7 mouse cellular contexts compared by ENCODE assay signal in the genomic region with DNA sequence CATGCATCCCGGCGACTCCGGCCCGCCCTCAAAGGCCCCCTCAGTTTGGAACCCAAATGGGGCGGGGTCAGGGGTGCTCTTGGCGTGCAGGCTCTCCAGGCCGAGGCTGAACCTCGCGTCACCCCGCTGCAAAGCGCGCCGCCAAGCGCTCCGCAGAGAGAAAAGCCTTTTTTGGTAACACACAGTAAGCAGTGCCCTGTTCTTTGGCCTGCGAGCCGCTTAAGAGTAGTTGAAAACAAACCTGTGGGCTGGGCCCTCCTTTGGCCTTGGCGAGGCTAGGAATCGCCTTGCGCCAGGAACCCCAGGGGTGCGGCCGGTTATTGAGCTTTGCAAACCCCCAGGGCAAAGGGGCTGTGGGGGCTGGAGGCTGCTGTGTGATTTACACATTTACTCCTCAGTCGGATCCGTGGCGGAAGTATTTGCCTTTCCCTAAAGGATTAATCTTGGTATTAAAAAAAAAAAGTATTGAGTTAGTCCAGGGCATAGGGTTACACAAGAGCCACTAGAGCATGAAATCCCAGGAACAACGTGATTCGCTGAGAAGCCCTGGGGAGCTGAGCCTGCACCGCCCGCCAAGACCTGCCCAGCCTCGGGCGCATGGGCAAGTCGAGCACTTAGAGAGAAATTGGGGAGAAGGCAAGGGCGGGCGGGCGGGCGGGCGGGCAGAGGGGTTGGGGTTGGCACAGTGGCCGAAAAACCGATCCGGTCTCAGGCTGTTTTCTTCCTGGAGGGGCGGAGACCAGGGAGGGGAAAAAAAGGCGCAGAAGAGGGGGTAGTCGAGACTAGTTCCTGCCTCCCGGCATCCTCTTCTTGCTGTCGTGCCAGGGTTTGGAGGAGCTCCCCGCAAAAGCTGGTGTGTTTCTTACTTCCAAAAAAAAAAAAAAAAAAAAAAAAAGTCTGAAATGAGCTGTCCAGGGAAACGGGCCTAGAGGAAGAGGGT. TPM values are rescaled to one million over a fixed set of nuclear protein-coding genes. Genes with fewer than 3 reads are reported as not detected.
DNase-seq lines count a peak whose midpoint lies in the region; ATAC-seq lines count a peak whose summit lies in the region.

No protein-coding gene starts in this region.

- H3K9ac ChIP-seq in limb, embryonic 12.5 days (replicated peaks) = peak overlapping the region; percentile 51
- H3K9ac ChIP-seq in midbrain, embryonic 13.5 days (replicated peaks) = peak overlapping the region; percentile 57

- intact Hi-C loops in gastrocnemius, postnatal 14 days (cut with DNase I; ENCODE audit: low total_unique reads) = no loop called here

- DNase-seq in WW6 (ENCODE audit: low read depth, low spot score) = peak; percentile 76
- DNase-seq in cerebellum, postnatal 25 days = peak; percentile 80 to 85
- peak; percentile 90 for DNase-seq in gastrocnemius, postnatal 14 days
- DNase-seq in spleen, adult 18-20 months = peak; percentile 74 to 81

- H3K36me3 ChIP-seq in limb, embryonic 12.5 days = no peaks in the 10 kb centered on the region
- H3K36me3 ChIP-seq in midbrain, embryonic 13.5 days = no peaks in the 10 kb centered on the region

- H3K27ac ChIP-seq in limb, embryonic 12.5 days = peak overlapping the region; percentile 92
- peak overlapping the region; percentile 85 for H3K27ac ChIP-seq in midbrain, embryonic 13.5 days

- H3K4me1 ChIP-seq in limb, embryonic 12.5 days (replicated peaks) = peaks cover 82% of the 10 kb centered on the region
- H3K4me1 ChIP-seq in midbrain, embryonic 13.5 days (replicated peaks) = peaks cover 85% of the 10 kb centered on the region

- peak overlapping the region; percentile 61 for H3K4me2 ChIP-seq in limb, embryonic 12.5 days
- peak overlapping the region; percentile 52 for H3K4me2 ChIP-seq in midbrain, embryonic 13.5 days (replicated peaks)

- under 1% methylated on average over 41 of the region's 47 CpGs for WGBS in limb, embryonic 12.5 days
- 1% methylated on average over 47 of the region's 47 CpGs for WGBS in midbrain, embryonic 13.5 days

- no peaks in the 10 kb centered on the region for H3K27me3 ChIP-seq in limb, embryonic 12.5 days
- no peaks in the 10 kb centered on the region for H3K27me3 ChIP-seq in midbrain, embryonic 13.5 days

- ATAC-seq in inflammation-experienced regulatory T-cells, adult 6 months = peak; percentile 23
- ATAC-seq in limb, embryonic 12.5 days (ENCODE audit: insufficient number of reproducible peaks, insufficient read depth, low FRiP score, low TSS enrichment, low read depth) = no peak
- no peak for ATAC-seq in midbrain, embryonic 13.5 days

- peak overlapping the region; percentile 32 for H3K4me3 ChIP-seq in limb, embryonic 12.5 days (replicated peaks)
- peak overlapping the region; percentile 21 for H3K4me3 ChIP-seq in midbrain, embryonic 13.5 days (replicated peaks)

- H3K9me3 ChIP-seq in limb, embryonic 12.5 days = no peaks in the 10 kb centered on the region
- H3K9me3 ChIP-seq in midbrain, embryonic 13.5 days = no peaks in the 10 kb centered on the region

RNA-seq across cellular contexts. Expression of a gene that starts 3.8 kb away (rescaled TPM):
- total RNA-seq in gastrocnemius, postnatal 14 days (2021) = 10 to 100 TPM; 41.8 to 42.8 TPM
- polyA plus RNA-seq in inflammation-experienced regulatory T-cells, adult 6 months (2017; shearing (Covaris generic)) = 10 to 100 TPM in 1 of 3 experiments, 1 to 10 TPM in 2; 8.0 to 14.6 (median 9.4) TPM
- polyA plus RNA-seq in limb, embryonic 12.5 days (2016; fragmentation: Nextera tagmentation; extraction: Ambion mirVana) = 55.7 and 57.2 TPM in 2 replicates
- polyA plus RNA-seq in midbrain, embryonic 13.5 days (2015; fragmentation: Nextera tagmentation; extraction: Ambion mirVana) = 65.3 and 75.5 TPM in 2 replicates

RNA-seq across cellular contexts. Expression of a gene that starts 58.4 kb away (rescaled TPM):
- 10 to 100 TPM; 20.2 to 20.3 TPM for total RNA-seq in gastrocnemius, postnatal 14 days (2021)
- 10 to 100 TPM; 20.2 to 29.2 (median 28.3) TPM for polyA plus RNA-seq in inflammation-experienced regulatory T-cells, adult 6 months (2017; shearing (Covaris generic))
- 30.8 and 33.1 TPM in 2 replicates for polyA plus RNA-seq in limb, embryonic 12.5 days (2016; fragmentation: Nextera tagmentation; extraction: Ambion mirVana)
- 49.8 and 51.2 TPM in 2 replicates for polyA plus RNA-seq in midbrain, embryonic 13.5 days (2015; fragmentation: Nextera tagmentation; extraction: Ambion mirVana)
